Mouse (Mus musculus) spleen, adult 2 months (tissue): Measurements from ENCODE around the gene Cxcl16. TPM values are rescaled to one million over a fixed set of nuclear protein-coding genes. Genes with fewer than 3 reads are reported as not detected.
A peak's percentile ranks its signal among the peaks of the same experiment; 100 is the strongest.

ENCODE experiments used
- DNase-seq, 2 experiments: peaks; one replicate each; pipeline versions ENCODE4 v3.0.0 to v3.0.0-alpha.2; 2012 to 2021; ENCODE audit warnings: low spot score in 2 of 2, low read depth in 1 of 2
- H3K27ac ChIP-seq: fragments of 200-500 bp; 2 replicates; pipeline ENCODE4 v1.5.1; 2012; ENCODE audit warnings: low read length, inconsistent platforms; ENCODE audit not compliant: insufficient read depth
- H3K27me3 ChIP-seq: fragments of 200-500 bp; 2 replicates; pipeline ENCODE4 v1.6.1; 2012; ENCODE audit warnings: mild to moderate bottlenecking, moderate library complexity, low read length, inconsistent platforms; ENCODE audit not compliant: control insufficient read depth, insufficient read depth
- H3K36me3 ChIP-seq: fragments of 200-500 bp; 2 replicates; pipeline ENCODE4 v1.6.1; 2012; ENCODE audit warnings: mild to moderate bottlenecking, low read length, inconsistent platforms; ENCODE audit not compliant: control insufficient read depth, insufficient read depth
- H3K4me1 ChIP-seq: fragments of 200-500 bp; 2 replicates; pipeline ENCODE4 v1.6.1; 2011; ENCODE audit warnings: inconsistent platforms; ENCODE audit not compliant: control insufficient read depth, insufficient read depth, insufficient read length
- H3K4me3 ChIP-seq: fragments of 200-500 bp; 2 replicates; pipeline ENCODE4 v1.5.1; 2011; ENCODE audit warnings: mild to moderate bottlenecking, inconsistent platforms; ENCODE audit not compliant: insufficient read depth, insufficient read length; ENCODE audit errors: extremely low read depth
- CTCF ChIP-seq: fragments of 200-500 bp; IDR thresholded peaks from 2 replicates; pipeline ENCODE4 v1.5.1; 2011; ENCODE audit warnings: mild to moderate bottlenecking, inconsistent platforms; ENCODE audit not compliant: insufficient read depth, insufficient read length, insufficient replicate concordance; ENCODE audit errors: extremely low read depth
- POLR2A ChIP-seq: fragments of 200-500 bp; IDR thresholded peaks from 2 replicates; pipeline ENCODE4 v1.6.1; 2011; ENCODE audit warnings: low read depth, low read length, inconsistent platforms
- WGBS: fragments of 180-500 bp; shearing (Covaris S2); methylation state at CpG from one replicate; pipeline ENCODE4 v1.1.7; 2018; 5-methylcytosine and 5-hydroxymethylcytosine counted together
- polyA plus RNA-seq: library from polyadenylated mRNA; depleted of rRNA; stranded (reverse); fragments of >200 nt; gene quantifications from 2 replicates; pipeline ENCODE4 v1.2.3, GENCODE M21; 2012; rRNA removed

Gene Cxcl16
- 28.8 TPM in 2 replicates for polyA plus RNA-seq

- Histone ChIP-seq H3K27me3 (peaks cover 8% of the 10 kb centered on the region), H3K27ac (peak within 1 kb of the TSS; percentile 70), H3K4me3 (peak within 1 kb of the TSS; percentile 54), H3K36me3 (no peaks in the 10 kb centered on the region), H3K4me1 (peaks cover 2% of the 10 kb centered on the region; the same call in 1 of the 2 replicates)
- no peak for DNase-seq
- 11% methylated on average over 30 of the region's 30 CpGs for WGBS
- TF ChIP-seq CTCF, result no peak
- TF ChIP-seq POLR2A, result no peak
Measured at GRCm38 (mm10) chr11:70459601-70460101, at the start of gene Cxcl16. Cxcl16 (minus strand) TSS chr11:70459984.

DNA sequence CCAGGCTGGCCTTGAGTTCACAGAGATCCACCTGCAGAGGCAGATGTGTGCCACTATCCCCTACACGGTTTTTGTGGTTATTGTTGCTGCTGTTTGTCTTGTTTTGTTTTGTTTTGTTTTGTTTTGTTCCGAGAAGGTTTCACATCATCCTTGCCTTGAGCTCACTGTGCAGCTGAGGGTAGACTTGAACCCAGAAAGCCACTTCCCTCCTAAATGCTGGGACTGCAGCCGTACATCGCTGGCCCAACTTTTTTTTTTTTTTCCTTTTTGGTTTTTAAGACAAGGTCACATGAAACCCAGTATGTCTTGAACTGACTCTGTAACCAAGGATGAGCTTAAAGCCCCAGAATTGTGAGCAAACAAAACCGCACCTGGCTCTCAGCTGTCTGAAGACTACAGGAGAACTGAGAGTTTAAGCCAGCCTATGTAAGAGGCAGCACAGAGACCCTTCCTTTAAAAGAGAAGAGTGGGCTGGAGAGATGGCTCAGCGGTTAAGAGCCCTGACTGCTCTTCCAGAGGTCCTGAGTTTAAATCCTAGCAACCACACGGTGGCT lies 47.3 kb upstream of the Cxcl16 start:
- H3K4me3 ChIP-seq, result no peak overlapping the region
- no peaks in the 10 kb centered on the region for H3K36me3 ChIP-seq
- WGBS, result 75% methylated on average over 7 of the region's 7 CpGs
- no peak for DNase-seq
- no peaks in the 10 kb centered on the region for H3K4me1 ChIP-seq
- no peaks in the 10 kb centered on the region for H3K27me3 ChIP-seq
- TF ChIP-seq CTCF (no peak), POLR2A (no peak)
- H3K27ac ChIP-seq, result no peak overlapping the region

DNA sequence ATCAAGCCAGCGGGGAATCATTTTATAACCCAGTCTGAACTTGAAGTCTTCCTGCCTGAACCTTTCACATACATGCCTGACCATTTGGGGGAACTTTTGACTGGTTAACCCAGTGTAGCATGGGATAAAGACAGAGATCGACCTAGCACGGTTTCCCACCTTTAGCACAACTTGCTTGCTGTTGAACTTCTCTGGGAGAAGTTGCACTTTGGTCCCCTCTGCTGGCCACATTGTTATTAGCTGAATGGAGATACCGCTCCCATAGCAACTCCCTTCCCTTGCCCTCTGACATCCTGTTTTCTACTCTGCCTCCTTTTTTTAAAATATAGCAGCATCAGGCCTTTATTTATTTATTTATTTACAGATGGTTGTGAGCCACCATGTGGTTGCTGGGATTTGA lies 46.6 kb upstream of the Cxcl16 start:
- Histone ChIP-seq H3K27me3 (no peaks in the 10 kb centered on the region), H3K4me3 (no peak overlapping the region), H3K4me1 (no peaks in the 10 kb centered on the region), H3K36me3 (no peaks in the 10 kb centered on the region), H3K27ac (no peak overlapping the region)
- DNase-seq, result peak; percentile 55 to 79
- WGBS, result 25% methylated on average over 4 of the region's 4 CpGs
- no peak for TF ChIP-seq POLR2A
- TF ChIP-seq CTCF, result peak; percentile 54; the same call in 1 of the 2 replicates

GRCm38 (mm10) chr11:70504970-70505369 lies 45.2 kb upstream of the Cxcl16 start, which contains the start of gene Tm4sf5:
Tm4sf5 (plus strand) TSS chr11:70505244.
- Histone ChIP-seq H3K27me3 (no peaks in the 10 kb centered on the region), H3K4me1 (no peaks in the 10 kb centered on the region), H3K27ac (no peak within 1 kb of the TSS), H3K4me3 (no peak within 1 kb of the TSS), H3K36me3 (no peaks in the 10 kb centered on the region)
- DNase-seq, result no peak
- 52% methylated on average over 9 of the region's 9 CpGs for WGBS
- TF ChIP-seq POLR2A (no peak), CTCF (no peak)

DNA sequence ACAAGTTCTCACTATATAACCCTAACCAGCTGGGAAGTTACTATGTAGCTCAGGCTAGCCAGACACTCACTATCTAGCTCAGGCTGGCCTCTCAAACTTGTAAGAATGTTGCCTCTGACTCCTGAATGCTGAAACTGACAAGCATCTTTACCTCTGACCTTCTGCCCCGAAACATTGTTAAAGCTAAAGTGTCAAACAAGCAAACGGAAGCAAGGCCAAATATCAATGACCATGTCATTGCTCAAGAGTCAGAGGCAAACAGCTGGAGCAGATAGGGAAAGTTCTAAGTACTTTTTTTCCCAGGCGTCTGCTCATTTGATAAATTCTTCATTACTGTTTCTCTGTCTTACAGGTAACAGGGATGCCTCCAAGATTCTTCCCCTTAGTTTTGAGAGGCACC lies 42.2 kb upstream of the Cxcl16 start:
- no peak overlapping the region for H3K27ac ChIP-seq
- WGBS, result 80% methylated on average over 3 of the region's 3 CpGs
- DNase-seq, result no peak

DNA sequence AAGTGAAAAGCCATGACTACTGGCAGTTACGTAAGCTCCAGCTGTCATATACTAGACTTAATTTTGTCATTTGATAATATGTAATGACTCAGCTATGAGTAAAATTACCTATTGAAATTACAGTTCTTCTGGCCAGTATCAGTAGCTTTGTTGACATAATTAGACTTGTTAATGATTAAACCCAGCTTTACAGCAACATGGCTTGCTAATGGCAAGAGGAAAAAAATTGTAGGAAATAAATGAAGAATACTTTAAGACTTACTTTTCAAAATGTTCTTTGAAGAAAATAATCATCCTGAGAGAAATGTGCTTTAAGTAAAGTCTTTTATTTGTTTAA lies 40.7 kb upstream of the Cxcl16 start:
- Histone ChIP-seq H3K27me3 (no peaks in the 10 kb centered on the region), H3K4me1 (no peaks in the 10 kb centered on the region), H3K36me3 (no peaks in the 10 kb centered on the region), H3K4me3 (no peak overlapping the region), H3K27ac (no peak overlapping the region)
- TF ChIP-seq CTCF (no peak), POLR2A (no peak)
- no peak for DNase-seq
- WGBS, result 95% methylated on average over 1 of the region's 1 CpGs

More for the DNA sequence above, 42.2 kb upstream of the Cxcl16 start:
- no peak for TF ChIP-seq POLR2A
- TF ChIP-seq CTCF, result no peak
- Histone ChIP-seq H3K4me1 (no peaks in the 10 kb centered on the region), H3K27me3 (no peaks in the 10 kb centered on the region), H3K36me3 (no peaks in the 10 kb centered on the region), H3K4me3 (no peak overlapping the region)

GRCm38 (mm10) chr11:70499566-70500475 lies 40.0 kb upstream of the Cxcl16 start:
- Histone ChIP-seq H3K4me3 (no peak overlapping the region), H3K27ac (no peak overlapping the region), H3K27me3 (no peaks in the 10 kb centered on the region), H3K36me3 (no peaks in the 10 kb centered on the region), H3K4me1 (no peaks in the 10 kb centered on the region)
- WGBS, result 69% methylated on average over 14 of the region's 14 CpGs
- no peak for DNase-seq
- TF ChIP-seq CTCF (no peak), POLR2A (no peak)
